Mouse (Mus musculus): ENCODE measurements around the gene Pet117.

The Pet117 gene

GRCm38 (mm10) chr2:144382624-144383138 lies 13.9 kb downstream of the Pet117 start:
- in situ Hi-C loops (cut with MboI, MseI) = no loop called here

- in situ Hi-C loops (cut with MboI, MseI) = no loop called here
These were observed 17.5 kb downstream of the Pet117 start for GRCm38 (mm10) chr2:144386296-144386695.

DNA sequence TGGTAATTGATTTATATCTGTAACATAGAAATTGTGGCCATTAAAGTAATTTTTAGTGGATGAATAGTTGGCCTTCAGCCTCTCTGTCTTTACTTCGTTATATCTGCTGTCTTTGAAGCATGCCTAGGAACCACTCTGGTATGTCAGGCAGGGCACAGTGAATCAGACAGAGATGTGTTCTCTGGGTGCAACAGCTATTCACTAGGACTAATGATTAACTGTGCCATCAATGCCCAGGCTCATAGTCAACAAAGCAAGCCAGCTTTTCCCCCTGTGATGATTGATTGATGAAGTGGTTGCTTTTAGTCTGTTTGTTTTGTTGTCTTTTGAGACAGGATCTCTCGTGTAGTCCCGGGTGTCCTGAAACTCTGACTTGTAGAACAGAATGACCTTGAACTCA lies 19.6 kb downstream of the Pet117 start:
- in situ Hi-C loops (cut with MboI, MseI) = no loop called here

DNA sequence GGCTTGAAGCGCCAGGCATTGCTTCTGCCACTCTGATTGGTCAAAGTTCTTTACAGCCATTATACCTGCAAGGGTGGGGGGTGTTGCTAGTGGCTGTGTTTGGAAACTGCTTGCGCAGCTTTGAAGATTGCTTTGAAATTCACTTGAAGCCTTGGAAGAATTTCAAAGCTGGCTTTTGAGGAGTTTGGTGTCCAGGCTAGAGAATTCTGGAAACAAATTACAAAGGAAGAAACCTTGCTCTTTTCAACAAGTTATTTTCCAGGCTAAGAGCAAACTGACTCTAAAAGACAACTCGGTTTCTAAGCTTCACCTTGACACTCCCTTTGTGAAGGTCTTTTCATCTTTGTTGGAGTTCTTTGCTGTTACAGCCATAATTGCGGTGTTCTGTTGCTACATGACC lies 30.7 kb downstream of the Pet117 start:
- in situ Hi-C loops (cut with MboI, MseI) = no loop called here

DNA sequence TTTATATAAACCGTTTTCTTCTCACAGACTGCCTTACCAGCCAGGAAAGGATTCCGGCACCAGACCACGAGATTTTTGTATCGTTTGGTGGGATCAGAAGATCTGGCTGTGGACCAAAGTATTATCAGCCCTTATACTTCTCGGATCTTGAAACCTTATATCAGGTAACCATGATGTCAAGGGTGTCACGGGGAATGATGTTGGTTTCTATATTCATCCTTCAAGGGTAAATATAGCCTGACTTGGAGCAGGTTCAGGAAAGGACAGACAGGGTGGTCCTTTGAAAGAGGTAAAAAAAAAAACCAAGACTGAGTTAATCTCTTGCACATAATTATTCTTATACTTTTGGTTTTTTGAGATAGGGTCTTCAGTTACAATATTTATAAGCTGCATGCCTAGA lies 31.9 kb downstream of the Pet117 start:
- in situ Hi-C loops (cut with MboI, MseI) = no loop called here

DNA sequence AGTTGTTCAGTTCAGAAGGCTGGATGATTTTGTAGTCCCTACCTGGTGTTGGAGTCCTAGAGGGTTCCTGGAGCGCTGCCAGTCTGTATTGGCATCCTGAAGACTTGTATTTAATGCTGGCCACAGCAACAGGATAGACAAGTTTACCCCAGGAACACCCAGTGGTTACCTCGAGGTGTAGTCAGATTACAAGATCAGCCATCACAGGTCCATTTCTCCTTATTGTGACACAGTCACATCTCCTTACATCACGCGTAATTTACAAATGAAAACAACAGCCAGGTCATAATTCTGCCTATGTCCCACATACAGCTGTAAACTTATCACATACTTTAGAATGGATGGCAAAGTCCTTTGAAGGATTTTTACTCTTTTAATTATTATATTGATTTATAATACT lies 40.2 kb downstream of the Pet117 start:
- in situ Hi-C loops (cut with MboI, MseI) = no loop called here

- in situ Hi-C loops (cut with MboI, MseI) = no loop called here
These were observed 41.8 kb downstream of the Pet117 start for GRCm38 (mm10) chr2:144410603-144411002.

- in situ Hi-C loops (cut with MboI, MseI) = no loop called here
These were observed 45.9 kb downstream of the Pet117 start for GRCm38 (mm10) chr2:144414646-144415045.

- in situ Hi-C loops (cut with MboI, MseI) = no loop called here
These were observed 48.1 kb downstream of the Pet117 start for GRCm38 (mm10) chr2:144416859-144417258.

DNA sequence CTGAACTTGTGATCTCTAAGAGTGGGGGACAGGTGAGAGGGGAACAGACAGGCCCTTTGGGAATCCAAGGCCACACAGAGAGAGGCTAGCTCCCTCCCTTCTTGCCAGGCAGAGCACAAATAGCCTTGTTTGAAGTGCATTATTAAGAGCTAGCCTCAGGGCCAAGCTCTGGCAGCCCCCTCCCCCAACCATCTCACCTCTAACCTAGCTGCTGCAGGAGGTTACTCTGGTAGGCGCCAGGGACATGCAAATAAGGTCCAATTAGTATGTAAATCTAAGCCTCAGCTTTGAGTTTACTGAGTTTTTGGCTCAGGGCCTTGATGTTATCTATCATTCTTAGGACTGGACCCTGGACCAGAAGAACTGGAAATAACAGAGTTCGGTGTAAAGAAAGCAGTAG lies 49.3 kb downstream of the Pet117 start:
- in situ Hi-C loops (cut with MboI, MseI) = no loop called here

GRCm38 (mm10) chr2:144422094-144422675 lies 53.4 kb downstream of the Pet117 start:
- in situ Hi-C loops (cut with MboI, MseI) = no loop called here
